Mouse (Mus musculus): ENCODE data around the gene Usp12.
A peak's percentile ranks its signal among the peaks of the same experiment; 100 is the strongest.
"Not testable (repeated sequence)": the region's sequence is repeated elsewhere in the genome, so short reads cannot be mapped to it uniquely, and the experiment has no call there.

Usp12 gene

DNA sequence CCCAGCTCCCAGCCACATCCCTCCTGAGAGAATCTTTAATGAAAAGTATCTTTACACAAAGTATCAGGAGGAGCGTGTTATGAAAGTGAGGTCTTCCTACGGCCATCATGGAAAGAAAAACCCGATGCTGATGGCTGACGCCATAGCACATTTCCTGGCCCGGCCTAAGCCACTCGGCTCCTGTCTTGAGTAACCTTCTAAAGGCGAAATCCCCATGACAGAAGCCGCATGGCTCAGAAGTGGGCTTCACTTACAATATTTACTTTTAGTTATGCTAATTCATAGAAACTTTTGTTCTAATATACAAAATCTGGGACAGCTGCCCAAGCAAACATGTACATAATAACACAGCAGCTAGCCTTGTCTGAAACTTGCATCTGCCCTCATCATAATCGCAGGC lies 59.8 kb downstream of the Usp12 start:
- DNase-seq = not testable (repeated sequence)

- DNase-seq = no peak
Observed at GRCm38 (mm10) chr5:146733888-146734640, 60.7 kb downstream of the Usp12 start.

GRCm38 (mm10) chr5:146733372-146733771 lies 61.4 kb downstream of the Usp12 start:
- DNase-seq = no peak

GRCm38 (mm10) chr5:146727006-146727405 lies 67.8 kb downstream of the Usp12 start:
- DNase-seq = no peak

GRCm38 (mm10) chr5:146724956-146725355 lies 69.8 kb downstream of the Usp12 start:
- no peak for DNase-seq

DNA sequence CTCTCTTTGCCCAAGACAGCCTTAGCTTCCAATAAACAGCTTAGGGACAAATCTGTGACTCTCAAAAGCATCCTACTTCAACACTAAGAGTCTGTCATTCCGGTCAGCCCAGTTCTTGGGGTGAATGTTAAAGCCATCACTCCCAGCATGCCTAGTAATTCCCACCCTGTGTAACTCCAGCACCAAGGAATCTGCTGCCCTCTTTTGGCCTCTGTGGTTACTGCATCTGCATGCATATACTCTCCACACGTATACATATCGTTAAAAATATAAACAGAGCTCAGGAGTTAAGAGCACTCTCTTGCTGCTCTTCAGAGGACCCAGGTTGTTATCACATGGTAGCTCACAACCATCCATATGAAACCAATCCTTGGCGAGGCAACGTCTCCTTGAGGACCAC lies 71.4 kb downstream of the Usp12 start:
- no peak for DNase-seq

DNA sequence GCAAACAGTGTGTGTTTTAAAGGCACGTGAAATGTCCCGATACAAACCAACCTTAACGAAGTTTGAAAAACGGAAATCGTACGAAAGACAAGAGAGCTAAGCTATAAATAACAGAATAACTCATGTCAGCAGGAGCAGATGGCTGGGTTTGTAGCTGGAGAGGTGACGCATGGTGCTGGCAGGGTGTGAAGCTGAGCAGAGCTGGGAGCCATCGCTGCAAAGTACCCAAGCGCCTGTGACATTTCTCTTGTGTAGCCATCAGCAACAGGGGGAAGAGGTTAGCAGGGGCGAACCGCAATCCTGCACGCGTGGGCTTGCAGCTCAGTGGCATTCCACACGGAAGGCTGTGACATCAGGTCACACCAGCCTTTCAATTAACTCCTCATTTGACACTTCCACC lies 72.6 kb downstream of the Usp12 start:
- DNase-seq = no peak

DNA sequence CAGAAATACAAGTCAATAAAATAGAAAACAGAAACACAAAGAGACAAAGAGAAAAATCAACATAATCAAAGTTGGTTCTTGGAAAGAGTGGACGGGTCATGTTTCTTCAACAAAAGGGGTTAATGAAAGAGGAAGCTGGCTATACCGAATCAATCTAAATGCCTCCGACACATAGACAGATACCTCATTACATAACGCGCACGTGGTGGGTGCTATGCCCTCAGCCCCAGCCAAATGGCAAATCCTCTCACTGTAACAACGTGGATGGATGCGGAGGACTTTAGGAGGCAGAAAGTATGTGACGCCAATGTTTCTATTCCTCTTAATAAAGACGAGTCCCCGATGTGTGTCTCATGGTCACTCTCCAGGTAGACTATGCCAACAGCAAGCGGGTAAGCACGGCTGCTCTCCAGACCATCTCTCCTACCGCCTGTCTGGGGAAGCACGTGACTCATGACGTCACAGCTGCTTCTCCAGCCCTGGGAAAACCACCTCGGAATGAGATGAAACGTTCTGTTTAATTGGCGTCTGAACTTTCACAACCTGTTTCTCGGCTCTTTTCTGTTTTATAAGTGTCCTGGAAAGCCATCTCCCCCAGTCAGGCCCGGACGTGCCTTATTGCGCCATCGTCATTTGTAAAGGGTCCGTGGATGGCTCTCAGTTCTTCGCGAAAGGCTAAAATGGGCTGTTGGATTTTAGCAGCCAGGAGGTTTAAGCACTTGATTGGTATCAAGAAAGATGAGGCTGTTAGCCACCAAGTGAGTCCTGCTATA lies 75.0 kb downstream of the Usp12 start:
- DNase-seq = no peak

GRCm38 (mm10) chr5:146713836-146714235 lies 81.0 kb downstream of the Usp12 start:
- DNase-seq = no peak

GRCm38 (mm10) chr5:146713088-146713487 lies 81.7 kb downstream of the Usp12 start:
- no peak for DNase-seq

DNA sequence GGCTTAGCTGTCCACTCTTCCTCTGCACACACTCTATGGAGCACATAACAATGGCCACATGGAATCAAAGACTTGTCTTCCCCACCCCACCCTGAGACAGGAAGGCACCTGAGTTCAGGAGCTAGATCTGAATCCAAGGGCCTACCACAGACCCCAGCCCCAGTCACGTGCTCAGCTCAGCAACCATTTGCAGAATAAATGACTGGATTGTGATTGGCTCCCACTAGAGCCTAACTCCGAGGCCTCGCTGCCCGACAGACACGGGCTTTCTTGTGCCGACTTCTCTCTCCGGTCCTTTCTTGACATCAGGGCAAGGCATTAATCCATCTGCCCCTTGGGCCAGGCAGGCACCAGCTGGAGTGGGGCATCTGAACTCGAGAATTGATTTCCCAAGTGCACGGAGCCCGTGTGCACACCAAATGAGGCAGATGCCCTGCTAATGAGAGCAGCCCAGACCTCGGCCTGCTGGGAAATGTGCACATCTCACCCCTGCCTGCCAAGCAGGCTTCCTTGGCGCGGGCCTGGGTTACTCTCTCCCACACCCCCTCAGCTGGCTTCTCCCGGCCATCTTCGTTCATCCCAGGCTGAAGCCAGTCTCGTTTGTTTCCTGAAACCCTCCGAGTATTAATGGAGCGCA lies 82.4 kb downstream of the Usp12 start:
- no peak for DNase-seq

GRCm38 (mm10) chr5:146709361-146709760 lies 85.4 kb downstream of the Usp12 start:
- no peak for DNase-seq

GRCm38 (mm10) chr5:146705815-146706408 lies 88.9 kb downstream of the Usp12 start:
- DNase-seq = peak; percentile 91

GRCm38 (mm10) chr5:146705411-146705810 lies 89.4 kb downstream of the Usp12 start:
- no peak for DNase-seq

GRCm38 (mm10) chr5:146704241-146704640 lies 90.6 kb downstream of the Usp12 start:
- DNase-seq = no peak

- no peak for DNase-seq
Observed at GRCm38 (mm10) chr5:146703710-146704121, 91.1 kb downstream of the Usp12 start.

GRCm38 (mm10) chr5:146700099-146700498 lies 94.7 kb downstream of the Usp12 start:
- DNase-seq = no peak

DNA sequence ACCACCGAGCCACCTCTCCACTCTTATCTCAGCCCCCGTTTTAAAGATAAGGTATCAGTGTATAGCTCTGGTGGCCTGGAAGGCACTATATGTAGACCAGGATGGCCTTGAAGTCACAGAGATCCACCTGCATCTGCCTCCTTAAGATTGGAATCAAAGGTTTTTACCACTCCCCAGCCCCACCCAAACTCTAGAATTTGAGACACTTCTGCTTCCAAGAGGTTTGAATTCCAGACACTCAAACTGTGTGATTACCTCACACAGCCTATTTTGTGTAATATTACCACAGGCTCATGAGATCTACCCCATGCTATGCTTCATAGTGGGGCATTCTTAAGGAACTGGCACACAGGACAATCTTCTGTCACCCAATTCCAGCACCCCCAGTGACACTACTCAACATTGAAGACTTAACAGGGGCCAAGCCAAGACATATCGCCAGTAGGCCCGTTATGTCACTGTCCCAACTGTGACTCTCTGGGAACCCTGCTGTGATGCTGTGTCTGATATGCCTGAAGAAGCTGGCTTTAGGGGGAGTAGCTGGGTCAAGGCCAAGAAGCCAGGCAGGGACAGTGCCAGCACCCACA lies 95.3 kb downstream of the Usp12 start:
- DNase-seq = no peak

GRCm38 (mm10) chr5:146695543-146695942 lies 99.3 kb downstream of the Usp12 start:
- DNase-seq = no peak

DNA sequence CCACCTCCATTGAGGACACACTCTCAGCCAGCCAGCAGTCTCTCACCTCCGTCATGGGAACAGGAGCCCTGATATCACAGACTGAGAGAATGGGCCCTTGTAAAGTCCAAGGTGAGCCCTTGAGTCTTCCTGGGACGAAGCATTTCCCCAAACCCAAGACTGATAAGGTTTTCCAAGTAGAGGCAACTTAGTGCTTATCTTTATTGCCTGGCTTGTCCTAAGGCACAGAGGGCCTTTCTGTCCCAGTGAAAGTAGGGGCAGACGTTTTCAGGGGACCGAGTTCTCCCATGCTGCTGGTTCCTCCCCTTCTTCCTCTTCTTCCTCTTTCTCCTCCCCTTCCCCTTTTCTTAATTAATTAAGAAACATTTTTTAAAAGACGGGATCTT lies 101.8 kb downstream of the Usp12 start:
- DNase-seq = no peak

- DNase-seq = peak; percentile 84
Observed at GRCm38 (mm10) chr5:146692361-146692975, 102.3 kb downstream of the Usp12 start.

- no peak for DNase-seq
Observed at GRCm38 (mm10) chr5:146691745-146692144, 103.1 kb downstream of the Usp12 start.
